8 mouse cellular contexts compared by ENCODE assay signal in genomic region chr13:72627391-72628321, GRCm38 (mm10). TPM values are rescaled to one million over a fixed set of nuclear protein-coding genes. Genes with fewer than 3 reads are reported as not detected.
DNase-seq lines count a peak whose midpoint lies in the region; ATAC-seq and TF ChIP-seq lines count a peak whose summit lies in the region.

No protein-coding gene starts in this region.

- no peak for TF ChIP-seq POLR2A in brain, embryonic 14.5 days (IDR thresholded peaks at IDR 0.05; ENCODE audit: borderline replicate concordance, extremely low read depth, insufficient read depth, insufficient read length, poor library complexity, severe bottlenecking)

- H3K27ac ChIP-seq in hindbrain, embryonic 10.5 days, result peak overlapping the region; percentile 98
- H3K27ac ChIP-seq in limb, embryonic 13.5 days, result no peak overlapping the region
- H3K27ac ChIP-seq in midbrain, embryonic 16.5 days (ENCODE audit: low read length), result peak overlapping the region; percentile 91

- under 1% methylated on average over 42 of the region's 42 CpGs for WGBS in hindbrain, embryonic 10.5 days
- 1% methylated on average over 42 of the region's 42 CpGs for WGBS in limb, embryonic 13.5 days
- WGBS in midbrain, embryonic 16.5 days, result under 1% methylated on average over 42 of the region's 42 CpGs

- H3K36me3 ChIP-seq in hindbrain, embryonic 10.5 days, result peaks cover 24% of the 10 kb centered on the region
- H3K36me3 ChIP-seq in limb, embryonic 13.5 days, result no peaks in the 10 kb centered on the region
- H3K36me3 ChIP-seq in midbrain, embryonic 16.5 days (ENCODE audit: control insufficient read depth, insufficient read depth, low read length), result no peaks in the 10 kb centered on the region

- no peaks in the 10 kb centered on the region for H3K9me3 ChIP-seq in hindbrain, embryonic 10.5 days
- no peaks in the 10 kb centered on the region for H3K9me3 ChIP-seq in limb, embryonic 13.5 days
- no peaks in the 10 kb centered on the region for H3K9me3 ChIP-seq in midbrain, embryonic 16.5 days (replicated peaks; ENCODE audit: control insufficient read depth, low read length, poor library complexity, severe bottlenecking)

- peak overlapping the region; percentile 76 for H3K9ac ChIP-seq in limb, embryonic 13.5 days
- H3K9ac ChIP-seq in midbrain, embryonic 16.5 days (ENCODE audit: low read depth, low read length), result peak overlapping the region; percentile 85

- TF ChIP-seq CTCF in brain, embryonic 14.5 days (IDR thresholded peaks at IDR 0.05; ENCODE audit: borderline replicate concordance, extremely low read depth, insufficient read depth, insufficient read length), result no peak

- H3K4me3 ChIP-seq in hindbrain, embryonic 10.5 days, result peak overlapping the region; percentile 91
- H3K4me3 ChIP-seq in limb, embryonic 13.5 days, result peak overlapping the region; percentile 63
- peak overlapping the region; percentile 65 for H3K4me3 ChIP-seq in midbrain, embryonic 16.5 days (ENCODE audit: low read depth, low read length)

- peaks cover 93% of the 10 kb centered on the region for H3K4me1 ChIP-seq in hindbrain, embryonic 10.5 days (replicated peaks)
- peaks cover 54% of the 10 kb centered on the region for H3K4me1 ChIP-seq in limb, embryonic 13.5 days
- H3K4me1 ChIP-seq in midbrain, embryonic 16.5 days (ENCODE audit: control insufficient read depth, insufficient read depth, low read length), result peaks cover 19% of the 10 kb centered on the region

- peaks cover 97% of the 10 kb centered on the region for H3K27me3 ChIP-seq in hindbrain, embryonic 10.5 days (ENCODE audit: insufficient read depth, poor library complexity, severe bottlenecking)
- peaks cover 99% of the 10 kb centered on the region for H3K27me3 ChIP-seq in limb, embryonic 13.5 days
- H3K27me3 ChIP-seq in midbrain, embryonic 16.5 days (ENCODE audit: control insufficient read depth, insufficient read depth, low read depth, low read length), result peaks cover 18% of the 10 kb centered on the region

- peak; percentile 78 for DNase-seq in 3134 (ENCODE audit: extremely low read depth, insufficient read length, low spot score)
- peak; percentile 71 for DNase-seq in brain, embryonic 14.5 days (ENCODE audit: low read depth)
- peak; percentile 61 for DNase-seq in hindbrain, embryonic 10.5 days (ENCODE audit: low spot score)
- no peak for DNase-seq in right cerebral cortex, postnatal 4 days
- DNase-seq in ovary, postnatal 10 days (ENCODE audit: low spot score), result no peak
- no peak for DNase-seq in urinary bladder, postnatal 10 days (ENCODE audit: low spot score)

- peak overlapping the region; percentile 88 for H3K4me2 ChIP-seq in limb, embryonic 13.5 days (replicated peaks)
- H3K4me2 ChIP-seq in midbrain, embryonic 16.5 days (ENCODE audit: low read length), result peak overlapping the region; percentile 67

- ATAC-seq in limb, embryonic 13.5 days (ENCODE audit: low FRiP score, low read depth), result peak; percentile 9; the same call in 1 of the 2 replicates
- peak; percentile 46 for ATAC-seq in midbrain, embryonic 16.5 days

RNA-seq across cellular contexts. Expression of gene Irx2, which starts 1.0 kb away (rescaled TPM):
- 47.9 and 89.3 TPM in 2 replicates for polyA plus RNA-seq in brain, embryonic 14.5 days (2012; rRNA removed)
- polyA plus RNA-seq in hindbrain, embryonic 10.5 days (2016; fragmentation: Nextera tagmentation; extraction: Ambion mirVana), result 38.1 and 50.5 TPM in 2 replicates
- polyA plus RNA-seq in limb, embryonic 13.5 days (2015; fragmentation: Nextera tagmentation; extraction: Ambion mirVana), result 14.1 and 14.4 TPM in 2 replicates
- polyA plus RNA-seq in midbrain, embryonic 16.5 days (2015; fragmentation: Nextera tagmentation; extraction: Ambion mirVana), result 33.3 and 34.0 TPM in 2 replicates

Comparison
In these comparisons a context has a peak if more than half of its experiments do, and no peak if none do; other contexts are left out.
1. DNase-seq: peak in 3134 (single experiment), brain, embryonic 14.5 days (single experiment) and hindbrain, embryonic 10.5 days (single experiment); none in right cerebral cortex, postnatal 4 days (single experiment), ovary, postnatal 10 days (single experiment) and urinary bladder, postnatal 10 days (single experiment).
2. Peak in every context shown above with its lines, with median percentiles within 50 percentile points of each other: H3K4me3 ChIP-seq.